Mouse (Mus musculus) urinary bladder, postnatal 25 days (tissue): Measurements from ENCODE around the gene Kcnj9.

Experiments
- DNase-seq: peaks from one replicate; pipeline ENCODE4 v3.0.0; 2022; ENCODE audit warnings: low spot score

The Kcnj9 gene

GRCm38 (mm10) chr1:172333512-172333911 lies 4.4 kb upstream of the Kcnj9 start:
- no peak for DNase-seq

- no peak for DNase-seq
Measured at GRCm38 (mm10) chr1:172332925-172333324, 3.8 kb upstream of the Kcnj9 start.

- DNase-seq, result no peak
Measured at GRCm38 (mm10) chr1:172331422-172331947, 2.4 kb upstream of the Kcnj9 start.

- DNase-seq, result no peak
Measured at GRCm38 (mm10) chr1:172329616-172330015, 498 bp upstream of the Kcnj9 start.

GRCm38 (mm10) chr1:172328461-172328860 lies 657 bp downstream of the Kcnj9 start:
- no peak for DNase-seq

GRCm38 (mm10) chr1:172328041-172328440 lies 1.1 kb downstream of the Kcnj9 start:
- no peak for DNase-seq

- DNase-seq, result no peak
Measured at GRCm38 (mm10) chr1:172327206-172328001, 1.7 kb downstream of the Kcnj9 start.

GRCm38 (mm10) chr1:172326684-172327083 lies 2.4 kb downstream of the Kcnj9 start:
- no peak for DNase-seq

- peak; percentile 66 for DNase-seq
Measured at GRCm38 (mm10) chr1:172325680-172326535, 3.2 kb downstream of the Kcnj9 start.

GRCm38 (mm10) chr1:172324725-172325124 lies 4.4 kb downstream of the Kcnj9 start:
- peak; percentile 74 for DNase-seq

- no peak for DNase-seq
Measured at GRCm38 (mm10) chr1:172323801-172324359, 5.2 kb downstream of the Kcnj9 start.

- no peak for DNase-seq
Measured at GRCm38 (mm10) chr1:172323298-172323697, 5.8 kb downstream of the Kcnj9 start.

- no peak for DNase-seq
Measured at GRCm38 (mm10) chr1:172322725-172323124, 6.4 kb downstream of the Kcnj9 start.

GRCm38 (mm10) chr1:172319921-172320411 lies 9.2 kb downstream of the Kcnj9 start:
- no peak for DNase-seq

- no peak for DNase-seq
Measured at GRCm38 (mm10) chr1:172319346-172319745, 9.8 kb downstream of the Kcnj9 start.

- DNase-seq, result no peak
Measured at GRCm38 (mm10) chr1:172318424-172319035, 10.6 kb downstream of the Kcnj9 start.

GRCm38 (mm10) chr1:172317946-172318345 lies 11.2 kb downstream of the Kcnj9 start:
- DNase-seq, result no peak

GRCm38 (mm10) chr1:172317431-172317830 lies 11.7 kb downstream of the Kcnj9 start:
- no peak for DNase-seq

- DNase-seq, result no peak
Measured at GRCm38 (mm10) chr1:172314911-172315310, 14.2 kb downstream of the Kcnj9 start.

GRCm38 (mm10) chr1:172313613-172314411 lies 15.3 kb downstream of the Kcnj9 start:
- DNase-seq, result no peak
